Mouse (Mus musculus) urinary bladder, postnatal 10 days (tissue): Measurements from ENCODE around the gene Ttyh1.

ENCODE experiments used
- DNase-seq: peaks from one replicate; pipeline ENCODE4 v3.0.0; 2022; ENCODE audit warnings: low spot score

Gene Ttyh1

GRCm38 (mm10) chr7:4119344-4119902 is at the start of gene Ttyh1:
Gene Ttyh1 (plus strand): TSS chr7:4119408.
- no peak for DNase-seq

GRCm38 (mm10) chr7:4071066-4071465 is 48.1 kb upstream of the Ttyh1 start:
- DNase-seq: no peak

GRCm38 (mm10) chr7:4073144-4073543 is 46.1 kb upstream of the Ttyh1 start:
- DNase-seq: no peak

DNA sequence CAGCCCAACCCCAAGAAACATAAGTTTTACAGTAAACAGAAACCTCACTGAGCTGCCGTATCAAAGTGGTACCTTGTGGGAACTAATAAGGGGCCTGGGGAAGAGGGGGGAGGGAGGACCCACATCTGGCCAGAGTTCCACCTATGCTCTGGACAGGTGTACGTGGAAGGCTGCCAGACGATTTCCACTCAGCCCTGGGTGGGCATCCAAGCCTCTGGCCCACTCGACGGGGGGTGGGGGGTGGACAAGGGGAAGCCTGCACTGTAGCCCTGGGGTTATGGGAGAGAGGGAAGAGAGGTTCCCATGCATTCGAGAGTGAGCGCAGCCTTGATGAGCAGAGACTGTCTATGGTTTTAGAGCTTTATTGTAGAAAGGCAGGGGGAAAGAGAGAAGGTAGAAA is 39.7 kb upstream of the Ttyh1 start:
- DNase-seq: no peak

DNA sequence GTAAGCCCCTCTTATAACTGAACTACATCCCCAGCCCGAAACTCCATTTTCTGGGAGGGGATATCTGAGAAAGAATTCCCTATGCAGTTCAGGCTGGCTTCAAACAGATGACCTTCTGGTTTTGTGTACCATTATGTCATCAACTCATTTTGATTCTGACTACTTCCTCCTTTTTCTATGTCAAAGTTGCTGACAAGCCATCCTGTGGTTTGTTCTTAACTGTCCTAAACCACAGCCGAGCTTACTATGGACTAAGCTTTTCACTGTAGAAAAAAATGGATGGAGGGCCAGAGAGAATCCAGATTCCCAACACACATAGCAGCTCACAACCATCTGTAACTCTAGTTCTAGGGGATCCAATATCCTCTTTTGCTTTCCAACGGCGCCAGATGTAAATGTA is 38.7 kb upstream of the Ttyh1 start:
- no peak for DNase-seq

- no peak for DNase-seq
Measured at GRCm38 (mm10) chr7:4081706-4082105, 37.5 kb upstream of the Ttyh1 start.

DNA sequence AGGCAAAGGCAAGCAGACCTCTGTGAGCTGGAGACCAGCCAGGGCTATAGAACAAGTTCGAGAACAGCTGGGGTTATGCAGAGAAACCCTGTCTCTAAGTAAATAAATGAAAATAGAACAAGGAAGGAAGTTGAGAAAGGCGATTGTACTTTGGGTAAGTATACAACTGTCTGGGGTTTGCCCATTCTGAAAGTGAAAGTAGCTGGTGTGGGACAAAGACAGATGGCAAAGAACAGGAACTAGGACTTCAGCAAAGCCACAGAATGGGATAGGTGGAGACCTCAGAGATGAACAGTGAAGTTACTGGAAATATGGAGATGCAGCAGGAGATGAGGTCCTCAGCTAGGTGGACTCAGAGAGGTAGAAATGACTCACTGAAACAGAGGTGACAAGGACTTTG is 36.4 kb upstream of the Ttyh1 start:
- no peak for DNase-seq

GRCm38 (mm10) chr7:4084161-4084560 is 35.0 kb upstream of the Ttyh1 start:
- no peak for DNase-seq

GRCm38 (mm10) chr7:4085562-4085961 is 33.6 kb upstream of the Ttyh1 start:
- DNase-seq: no peak

DNA sequence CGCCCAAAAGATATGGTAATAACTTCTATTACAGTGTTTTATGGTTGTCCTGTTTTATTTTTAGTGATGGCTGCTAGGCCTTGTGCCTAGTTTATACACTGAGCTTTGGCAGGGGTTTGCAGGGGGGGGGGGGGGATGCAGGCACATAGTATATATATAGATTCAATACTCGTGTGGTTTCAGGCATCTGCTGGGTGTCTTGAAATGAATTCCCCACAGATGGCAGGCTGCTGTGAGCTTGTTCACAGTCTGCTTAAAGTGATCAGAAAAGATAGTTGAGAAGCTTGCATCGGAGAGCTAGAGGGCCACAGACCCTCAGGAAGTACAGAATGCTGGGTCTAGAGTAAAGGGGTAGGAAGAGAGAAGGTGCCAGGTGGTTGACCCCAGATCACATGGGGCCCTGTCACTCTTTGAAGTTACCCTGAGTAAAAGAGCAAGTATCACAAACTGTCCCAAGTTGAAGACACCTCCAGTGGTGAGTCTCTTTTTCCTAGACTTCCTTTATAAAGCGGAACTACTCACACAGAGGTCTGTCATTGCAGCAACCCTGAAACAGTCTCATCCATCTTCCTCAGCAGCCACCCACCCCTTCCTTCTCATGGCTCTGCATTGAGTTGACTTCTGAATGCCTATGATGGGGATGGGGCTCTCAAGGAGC is 31.8 kb upstream of the Ttyh1 start:
- DNase-seq: no peak

DNA sequence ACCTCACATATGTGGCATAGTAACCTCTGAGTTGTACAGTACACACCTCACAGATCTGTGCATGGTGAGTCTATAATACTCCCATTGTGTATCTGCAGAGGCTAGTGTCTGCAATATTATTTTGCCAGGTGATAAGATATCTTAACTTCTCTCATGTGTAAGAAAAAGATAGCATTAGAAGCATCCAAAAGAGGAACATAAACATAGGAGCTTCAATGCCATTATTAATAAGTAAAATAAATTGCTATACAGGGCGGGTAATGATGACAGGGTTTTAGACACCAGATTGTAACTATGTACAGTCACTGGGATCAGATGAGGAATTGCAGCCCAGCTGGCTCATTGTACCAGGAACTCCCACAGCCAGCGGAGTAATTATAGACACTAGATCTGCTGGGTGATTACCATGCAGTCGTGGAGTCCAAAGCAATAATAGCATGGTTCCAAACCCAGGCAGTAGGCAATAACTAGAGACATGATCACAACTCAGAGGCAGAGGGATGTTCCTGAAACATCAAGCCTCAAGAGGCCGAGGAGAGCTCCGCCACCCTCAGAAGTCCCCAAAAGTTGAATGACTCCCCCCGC is 31.2 kb upstream of the Ttyh1 start:
- no peak for DNase-seq

DNA sequence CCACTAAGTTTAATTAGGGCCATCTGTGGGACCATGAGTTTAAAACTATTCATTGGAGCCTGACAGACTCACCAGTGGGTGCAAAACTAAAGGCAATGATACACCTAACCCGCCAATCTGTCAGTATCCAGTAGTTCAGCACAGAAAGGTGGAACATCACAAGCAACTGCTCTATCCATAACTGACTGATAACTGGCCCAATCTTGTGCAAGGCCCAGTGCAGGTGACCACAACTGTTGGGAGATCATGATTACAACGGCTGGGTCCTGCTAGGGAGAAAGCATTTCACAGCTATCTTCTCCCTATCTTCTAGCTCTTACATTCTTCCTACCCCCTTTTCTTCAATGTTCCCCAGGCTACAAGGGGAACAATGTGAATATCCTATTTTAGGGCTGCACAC is 30.5 kb upstream of the Ttyh1 start:
- no peak for DNase-seq

DNA sequence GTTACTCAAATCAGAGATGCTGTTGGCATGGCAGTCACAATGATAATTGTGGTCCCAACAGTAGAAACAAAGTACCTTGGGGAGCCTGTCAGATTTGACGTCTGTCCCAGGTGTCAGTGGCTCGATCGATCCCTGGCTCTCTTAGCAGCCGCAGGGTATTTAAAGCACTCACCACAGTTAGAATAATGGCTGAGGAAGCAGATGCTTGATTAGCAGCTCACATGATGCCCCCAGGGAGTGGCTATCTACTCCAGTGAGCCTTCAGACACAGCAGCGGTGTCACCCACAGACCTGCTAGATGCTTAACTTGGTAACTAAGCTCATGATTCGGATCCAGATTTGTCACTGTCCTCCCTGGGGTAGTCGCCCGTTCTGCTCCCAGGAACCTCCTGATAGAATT is 28.0 kb upstream of the Ttyh1 start:
- DNase-seq: no peak

DNA sequence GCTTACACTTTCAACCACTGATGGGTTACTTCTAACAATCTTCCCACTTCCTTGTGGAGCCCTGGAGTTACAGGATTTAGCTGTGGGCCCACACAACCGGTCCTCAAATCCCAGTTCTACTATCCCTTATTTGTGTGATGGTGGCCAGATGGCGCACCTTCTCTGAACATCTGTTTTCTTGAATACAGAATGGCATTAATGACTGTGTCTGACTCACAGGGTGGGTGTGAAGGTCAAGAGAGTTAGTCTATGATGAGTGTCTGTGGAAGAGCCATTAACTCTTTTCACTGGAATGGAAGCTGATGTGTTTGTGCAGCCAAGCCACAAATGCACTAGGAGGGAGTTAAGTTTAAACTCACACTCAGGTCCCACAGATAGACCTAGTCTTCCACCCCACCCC is 20.9 kb upstream of the Ttyh1 start:
- DNase-seq: no peak

DNA sequence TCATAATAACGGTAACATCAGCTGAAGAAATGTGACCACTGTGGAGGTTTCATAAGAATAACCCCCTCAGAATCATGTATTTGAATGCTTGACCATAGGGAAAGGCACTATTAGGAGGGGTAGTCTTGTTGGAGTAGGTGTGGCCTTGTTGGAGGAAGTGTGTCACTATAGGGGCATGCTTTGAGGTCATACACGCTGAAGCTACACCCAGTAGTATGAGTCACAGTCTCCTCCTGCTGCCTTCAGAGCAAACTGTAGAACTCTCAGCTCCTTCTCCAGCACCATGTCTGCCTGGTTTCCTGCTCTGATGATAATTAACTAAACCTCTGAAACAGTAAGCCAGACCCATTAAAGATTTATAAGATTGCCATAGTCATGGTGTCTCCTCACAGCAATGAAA is 20.4 kb upstream of the Ttyh1 start:
- no peak for DNase-seq

DNA sequence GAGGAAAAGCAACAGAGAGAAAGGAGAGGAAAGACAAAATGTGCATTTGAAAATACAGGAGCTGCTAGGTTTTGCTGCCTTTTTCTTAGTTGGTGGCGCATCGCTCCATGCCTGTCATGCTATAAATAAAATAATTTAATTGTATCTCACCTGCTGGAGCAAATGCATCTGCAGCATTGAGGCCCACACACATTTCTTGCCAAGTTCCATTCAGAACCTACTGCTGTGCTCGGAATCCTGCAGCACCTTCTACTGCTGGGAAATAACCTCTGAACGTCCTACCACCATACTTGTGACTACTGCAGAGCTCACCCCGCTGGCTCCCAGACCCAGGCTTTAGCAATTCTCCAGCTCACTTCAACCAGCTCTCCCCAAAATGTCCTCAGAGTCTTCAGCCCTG is 18.1 kb upstream of the Ttyh1 start:
- no peak for DNase-seq

DNA sequence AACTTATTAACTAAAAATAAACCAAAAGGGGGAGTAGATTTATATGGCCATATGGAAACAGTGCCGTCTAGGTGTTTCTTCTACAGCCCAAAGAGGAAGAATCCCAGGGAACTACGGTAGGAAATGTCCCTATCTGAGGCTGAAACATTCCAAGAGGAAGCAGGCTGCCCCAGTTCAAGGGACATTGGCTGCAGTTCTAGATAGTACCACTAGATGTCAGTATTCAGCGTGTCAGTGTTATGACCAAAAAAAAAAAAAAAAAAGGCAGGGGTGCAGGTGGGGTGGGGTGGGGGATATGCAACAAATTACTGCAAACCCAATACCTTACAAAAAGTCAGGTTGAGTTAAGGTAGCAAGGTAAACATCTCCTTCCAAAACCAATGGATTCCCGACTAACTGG is 15.8 kb upstream of the Ttyh1 start:
- no peak for DNase-seq

GRCm38 (mm10) chr7:4111766-4112165 is 7.4 kb upstream of the Ttyh1 start:
- DNase-seq: no peak

- no peak for DNase-seq
Measured at GRCm38 (mm10) chr7:4117050-4117814, 2.0 kb upstream of the Ttyh1 start.

DNA sequence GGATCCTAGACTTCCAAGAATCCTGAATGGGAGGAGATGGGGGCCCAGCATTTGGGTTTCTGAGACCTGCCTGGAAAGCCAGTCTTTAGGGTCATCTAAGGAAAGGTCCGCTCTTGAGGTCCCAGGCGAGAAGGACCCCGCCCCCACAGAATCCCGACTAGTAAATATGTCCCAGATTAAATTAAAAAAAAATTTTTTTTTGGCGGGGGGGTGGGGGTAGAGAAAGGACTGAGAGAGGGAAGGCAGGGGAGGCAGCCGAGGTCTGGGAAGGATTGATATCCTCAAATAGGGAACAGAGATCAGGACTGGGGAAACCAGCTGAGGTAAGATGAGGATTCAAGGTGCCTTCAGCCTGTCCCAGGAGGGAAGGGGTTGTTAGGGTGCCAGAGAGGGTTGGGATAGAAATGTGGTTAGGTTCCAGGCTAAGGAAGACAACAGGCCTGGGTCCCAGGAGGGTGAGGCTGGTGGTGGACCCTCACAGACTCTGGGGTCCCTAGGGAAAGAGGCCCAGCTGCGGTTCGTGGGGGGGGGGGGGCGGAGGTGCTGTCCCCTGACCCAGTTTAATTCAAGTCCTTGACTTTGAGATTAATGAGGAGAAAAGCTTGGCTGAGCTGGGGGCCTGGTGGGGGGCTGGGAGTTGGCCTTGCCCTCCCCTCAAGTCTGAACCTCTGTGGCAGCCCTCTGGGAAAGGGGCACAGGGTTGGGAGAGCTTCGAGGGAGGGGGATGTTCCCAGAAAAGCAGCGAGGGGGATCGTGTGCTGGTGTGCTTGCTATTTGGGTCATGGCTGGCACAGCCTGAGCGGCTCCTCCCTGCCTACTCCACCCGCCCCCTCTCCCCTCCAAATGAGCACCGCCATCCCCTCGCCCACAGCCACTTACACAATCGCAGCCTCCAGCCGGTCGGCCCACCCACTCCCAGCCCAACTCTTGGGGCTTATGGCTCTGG is 1.0 kb downstream of the Ttyh1 start:
- no peak for DNase-seq

DNA sequence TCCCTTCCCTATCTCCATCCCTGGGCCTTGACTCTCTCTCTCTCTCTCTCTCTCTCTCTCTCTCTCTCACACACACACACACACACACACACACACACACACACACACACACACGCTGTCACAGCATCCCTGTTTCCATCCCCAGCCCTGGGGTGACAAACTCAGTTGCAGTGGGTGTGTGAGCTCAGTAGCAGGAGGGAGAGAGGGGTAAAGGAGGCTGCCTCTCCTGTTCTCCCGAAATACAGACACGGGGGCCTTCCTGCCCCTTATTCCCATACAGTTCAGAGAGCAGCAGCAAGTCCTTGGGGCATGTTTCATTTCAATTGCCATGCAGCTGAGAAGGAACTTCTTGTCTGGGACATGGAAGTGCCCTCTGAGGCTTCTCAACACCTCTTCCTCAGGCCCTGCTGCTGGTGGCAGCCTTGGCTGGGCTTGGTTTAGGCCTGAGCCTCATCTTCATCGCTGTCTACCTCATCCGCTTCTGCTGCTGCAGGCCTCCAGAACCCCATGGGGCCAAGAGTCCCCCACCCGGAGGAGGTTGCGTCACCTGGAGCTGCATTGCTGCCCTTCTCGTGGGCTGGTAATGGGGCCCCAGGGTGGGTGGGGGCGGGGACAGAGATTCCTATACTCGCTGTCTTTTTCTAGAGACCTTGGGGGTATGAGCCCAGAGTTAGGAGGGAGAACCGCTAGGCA is 3.0 kb downstream of the Ttyh1 start:
- no peak for DNase-seq
